Mouse (Mus musculus): Measurements from ENCODE around the gene Pomgnt2. TPM values are rescaled to one million over a fixed set of nuclear protein-coding genes. Genes with fewer than 3 reads are reported as not detected.

The Pomgnt2 gene
- total RNA-seq, 2 experiments from 2014 or later, result 2.0 TPM; not detected in 1

DNA sequence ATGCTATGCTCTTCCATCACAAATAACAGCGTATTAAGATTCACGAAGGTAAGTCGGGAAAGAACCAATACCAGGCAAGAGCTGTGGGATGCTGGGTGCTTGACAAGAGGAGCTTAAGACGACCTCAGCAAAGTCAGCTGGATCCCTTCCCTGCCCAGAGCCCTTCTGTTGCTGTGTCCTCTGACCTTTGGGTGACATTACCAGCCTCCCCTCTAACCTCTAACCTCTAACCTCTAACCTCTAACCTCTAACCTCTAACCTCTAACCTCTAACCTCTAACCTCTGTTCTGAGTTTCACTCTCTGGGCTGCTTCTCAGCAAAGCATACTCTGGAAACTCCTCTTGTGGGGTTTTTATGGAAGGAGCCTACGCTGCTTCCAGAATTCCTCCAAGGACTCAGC lies 21.2 kb upstream of the Pomgnt2 start:
- no peak for ATAC-seq (replicated peaks; ENCODE audit: low FRiP score, poor library complexity, severe bottlenecking)

- peak; percentile 91 for ATAC-seq (replicated peaks; ENCODE audit: low FRiP score, poor library complexity, severe bottlenecking)
Observed at GRCm38 (mm10) chr9:122014241-122014667, 17.3 kb upstream of the Pomgnt2 start.

GRCm38 (mm10) chr9:122013629-122014028 lies 16.7 kb upstream of the Pomgnt2 start:
- ATAC-seq (replicated peaks; ENCODE audit: low FRiP score, poor library complexity, severe bottlenecking), result no peak

DNA sequence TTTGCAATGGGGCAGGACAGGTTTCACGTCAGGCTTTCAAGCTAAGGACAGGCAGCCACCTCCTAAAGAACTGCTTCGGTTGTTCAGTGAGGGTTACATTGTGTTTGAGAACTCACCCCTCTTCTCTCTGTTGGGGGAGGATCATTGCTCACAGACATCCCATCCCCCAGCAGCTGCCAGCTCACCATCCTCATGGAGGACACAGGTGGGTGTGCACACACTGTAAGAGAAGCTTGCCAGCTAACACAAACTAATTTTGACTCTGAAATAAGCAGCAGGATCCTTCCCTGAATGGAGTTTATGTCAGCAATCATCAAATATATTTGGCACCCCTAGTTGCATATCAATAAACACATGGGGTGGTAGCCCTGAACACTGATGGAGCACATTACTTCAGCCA lies 15.9 kb upstream of the Pomgnt2 start:
- no peak for ATAC-seq (replicated peaks; ENCODE audit: low FRiP score, poor library complexity, severe bottlenecking)

DNA sequence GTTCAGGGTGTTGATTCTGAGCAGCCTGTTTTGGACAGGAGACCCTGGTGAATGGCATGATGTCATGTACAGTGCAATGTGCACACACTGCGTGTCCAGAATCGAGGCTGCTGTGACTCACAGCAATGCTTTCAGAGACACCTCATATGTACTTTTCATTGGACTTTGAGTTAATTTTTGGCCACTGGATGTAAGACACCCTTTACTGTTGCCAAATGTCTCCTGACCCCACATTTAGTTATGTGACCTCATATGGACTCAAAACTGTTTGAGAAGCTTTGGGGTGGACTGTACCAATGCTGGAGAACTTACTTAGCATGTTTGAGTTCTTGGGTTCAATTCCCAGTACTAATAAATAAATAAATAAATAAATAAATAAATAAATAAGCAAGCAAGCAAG lies 13.8 kb upstream of the Pomgnt2 start:
- ATAC-seq (replicated peaks; ENCODE audit: low FRiP score, poor library complexity, severe bottlenecking), result no peak

DNA sequence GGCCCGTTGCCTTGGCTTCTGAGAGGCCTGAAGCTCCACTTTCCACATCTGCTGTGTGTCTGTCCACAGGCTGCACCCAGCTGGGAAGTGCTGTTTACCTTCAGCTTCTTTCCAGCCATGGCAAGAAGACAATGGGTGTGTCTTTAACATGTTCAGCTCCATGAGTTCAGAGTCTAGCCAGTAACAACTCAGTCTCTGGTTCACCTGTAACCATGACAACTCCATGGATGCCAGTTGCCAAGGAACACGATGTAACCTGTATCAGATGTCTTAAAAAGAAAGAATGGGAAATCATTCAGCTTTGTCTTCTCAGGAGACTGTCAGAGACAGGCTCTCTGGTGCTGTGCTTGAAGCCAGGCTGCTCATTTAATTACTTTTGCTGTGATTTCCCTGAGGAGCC lies 12.0 kb upstream of the Pomgnt2 start:
- no peak for ATAC-seq (replicated peaks; ENCODE audit: low FRiP score, poor library complexity, severe bottlenecking)

DNA sequence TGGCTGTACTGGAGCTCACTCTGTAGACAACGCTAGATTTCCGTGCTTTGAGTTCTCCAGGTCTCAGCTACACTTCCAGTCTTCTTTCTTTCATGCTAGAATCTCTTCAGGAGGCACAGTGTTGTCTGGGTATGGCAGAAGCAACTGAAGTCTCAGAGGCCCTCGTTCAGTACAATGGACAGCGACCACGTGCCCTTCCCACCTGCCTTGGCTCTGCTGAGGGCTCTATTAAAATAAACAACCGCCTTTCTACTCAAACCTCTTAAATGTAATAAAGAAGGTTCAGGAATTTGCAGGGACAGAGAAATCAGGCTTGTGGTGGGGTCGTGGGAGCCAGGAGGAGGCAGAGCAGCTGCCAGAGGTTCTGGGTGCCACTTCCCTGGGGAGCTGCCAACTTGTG lies 9.7 kb upstream of the Pomgnt2 start:
- ATAC-seq (replicated peaks; ENCODE audit: low FRiP score, poor library complexity, severe bottlenecking), result no peak

GRCm38 (mm10) chr9:122006175-122006574 lies 9.3 kb upstream of the Pomgnt2 start:
- no peak for ATAC-seq (replicated peaks; ENCODE audit: low FRiP score, poor library complexity, severe bottlenecking)

DNA sequence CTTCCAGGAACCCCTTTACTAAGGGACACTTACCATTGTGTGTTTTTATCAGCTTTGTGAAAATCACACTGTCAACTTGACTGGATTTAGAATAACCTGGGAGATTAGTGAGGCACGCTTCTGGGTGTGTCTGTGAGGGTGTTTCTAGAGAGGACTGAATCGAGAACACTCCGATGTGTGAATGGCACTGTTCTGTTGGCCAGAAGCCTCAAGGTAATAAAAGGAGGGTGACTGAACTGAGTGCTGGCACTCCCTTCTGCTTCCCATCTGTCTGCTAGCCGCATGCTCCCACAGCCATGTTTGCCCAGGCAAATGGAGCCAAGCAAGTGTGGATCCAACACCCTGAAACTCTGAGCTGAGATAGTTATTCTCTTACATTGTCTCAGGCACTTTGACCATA lies 1.1 kb upstream of the Pomgnt2 start:
- no peak for ATAC-seq (replicated peaks; ENCODE audit: low FRiP score, poor library complexity, severe bottlenecking)

GRCm38 (mm10) chr9:121995508-121996131 lies 1.3 kb downstream of the Pomgnt2 start:
- no peak for ATAC-seq (replicated peaks; ENCODE audit: low FRiP score, poor library complexity, severe bottlenecking)

- no peak for ATAC-seq (replicated peaks; ENCODE audit: low FRiP score, poor library complexity, severe bottlenecking)
Observed at GRCm38 (mm10) chr9:121995077-121995476, 1.8 kb downstream of the Pomgnt2 start.

- ATAC-seq (replicated peaks; ENCODE audit: low FRiP score, poor library complexity, severe bottlenecking), result no peak
Observed at GRCm38 (mm10) chr9:121993047-121993446, 3.9 kb downstream of the Pomgnt2 start.

DNA sequence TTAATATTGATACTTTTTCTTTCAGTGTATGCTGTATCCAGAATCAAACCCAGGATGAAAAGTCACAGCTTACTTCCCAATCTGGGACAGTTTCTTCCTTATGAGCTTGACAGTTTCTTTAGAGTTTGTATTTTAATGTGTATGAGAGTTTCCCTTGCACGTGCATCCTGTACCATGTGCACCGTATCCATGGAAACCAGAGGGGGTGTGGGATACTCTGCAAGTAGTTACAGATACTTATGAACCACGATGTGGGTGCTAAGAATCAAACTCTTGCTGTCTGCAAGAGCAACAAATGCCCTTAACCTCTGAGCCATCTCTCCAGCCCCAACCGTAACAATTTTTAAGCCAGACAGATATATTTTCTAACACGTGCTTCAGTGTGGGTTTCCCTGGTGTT lies 5.9 kb downstream of the Pomgnt2 start:
- ATAC-seq (replicated peaks; ENCODE audit: low FRiP score, poor library complexity, severe bottlenecking), result no peak

DNA sequence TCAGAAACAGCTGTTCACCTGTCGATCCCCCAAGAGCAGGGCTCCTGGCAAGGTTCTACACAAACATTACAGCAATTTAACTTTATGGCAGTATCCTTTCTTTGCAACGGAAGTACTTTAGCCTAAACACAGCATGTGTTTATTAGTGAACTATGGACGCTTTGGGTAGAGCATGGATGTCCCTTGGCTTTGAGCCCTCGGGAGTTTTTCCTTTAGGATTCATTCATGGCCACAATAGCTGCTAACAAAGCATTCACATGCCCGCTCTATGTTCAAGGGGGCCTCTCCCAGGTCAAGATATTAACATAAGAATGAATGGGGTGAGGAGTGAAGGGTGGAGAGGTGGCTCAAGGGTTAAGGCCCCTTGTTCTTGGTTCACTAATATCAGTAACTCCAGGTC lies 7.4 kb downstream of the Pomgnt2 start:
- no peak for ATAC-seq (replicated peaks; ENCODE audit: low FRiP score, poor library complexity, severe bottlenecking)

- no peak for ATAC-seq (replicated peaks; ENCODE audit: low FRiP score, poor library complexity, severe bottlenecking)
Observed at GRCm38 (mm10) chr9:121988910-121989309, 8.0 kb downstream of the Pomgnt2 start.

- peak; percentile 56 for ATAC-seq (replicated peaks; ENCODE audit: low FRiP score, poor library complexity, severe bottlenecking)
Observed at GRCm38 (mm10) chr9:121984465-121985461, 12.1 kb downstream of the Pomgnt2 start.

DNA sequence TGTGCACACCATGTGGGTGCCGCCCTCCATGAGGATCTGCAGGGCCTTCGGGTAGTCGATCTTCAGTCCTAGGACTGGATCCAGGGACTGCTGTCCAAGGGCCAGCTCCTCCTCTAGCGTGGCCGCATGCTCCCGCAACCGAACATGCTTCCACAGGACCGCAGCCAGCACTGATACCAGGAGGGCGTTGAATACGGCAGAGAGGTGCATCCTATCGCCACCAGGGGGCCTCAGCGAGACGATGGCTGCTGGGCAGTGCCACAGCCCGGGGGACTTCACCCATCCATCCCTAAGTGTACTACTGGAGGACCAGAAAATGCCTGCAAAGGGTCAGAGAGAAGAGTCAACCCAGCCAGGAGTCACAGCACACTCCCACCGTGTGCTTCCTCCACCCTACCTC lies 13.4 kb downstream of the Pomgnt2 start:
- ATAC-seq (replicated peaks; ENCODE audit: low FRiP score, poor library complexity, severe bottlenecking), result peak; percentile 53; the same call in 1 of the 2 replicates

DNA sequence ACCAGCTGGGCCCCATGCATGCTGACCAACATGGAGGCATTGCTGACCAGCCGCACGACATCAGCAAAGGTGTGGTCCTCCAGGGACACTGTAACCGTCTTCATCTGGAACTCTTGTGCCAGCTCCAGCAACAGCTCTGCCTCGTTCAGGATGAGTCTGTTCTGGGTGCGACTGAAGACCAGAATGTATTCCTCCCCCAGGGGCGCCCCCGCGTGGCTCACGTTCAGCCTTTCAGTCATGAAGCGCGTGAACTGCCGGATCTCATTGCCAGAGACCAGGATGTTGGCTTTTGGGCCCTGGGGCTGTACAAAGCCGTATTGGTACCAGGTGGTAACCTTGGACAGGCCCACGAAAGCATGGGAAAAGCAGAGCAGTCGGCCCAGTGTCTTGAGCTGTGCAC lies 14.2 kb downstream of the Pomgnt2 start:
- no peak for ATAC-seq (replicated peaks; ENCODE audit: low FRiP score, poor library complexity, severe bottlenecking)

- ATAC-seq (replicated peaks; ENCODE audit: low FRiP score, poor library complexity, severe bottlenecking), result no peak
Observed at GRCm38 (mm10) chr9:121982214-121982613, 14.7 kb downstream of the Pomgnt2 start.

- no peak for ATAC-seq (replicated peaks; ENCODE audit: low FRiP score, poor library complexity, severe bottlenecking)
Observed at GRCm38 (mm10) chr9:121981466-121982105, 15.3 kb downstream of the Pomgnt2 start.

GRCm38 (mm10) chr9:121981046-121981445 lies 15.9 kb downstream of the Pomgnt2 start:
- no peak for ATAC-seq (replicated peaks; ENCODE audit: low FRiP score, poor library complexity, severe bottlenecking)

Measured in erythroblast, adult 5-6 weeks (primary cell).